Mouse (Mus musculus) urinary bladder, adult 18-20 months (tissue): ENCODE measurements around the gene Rnase12.

Experiments used
- DNase-seq, 2 experiments: peaks; one replicate each; pipeline ENCODE4 v3.0.0; 2022; ENCODE audit warnings: low spot score in 2 of 2, mixed read lengths in 2 of 2

Gene Rnase12

DNA sequence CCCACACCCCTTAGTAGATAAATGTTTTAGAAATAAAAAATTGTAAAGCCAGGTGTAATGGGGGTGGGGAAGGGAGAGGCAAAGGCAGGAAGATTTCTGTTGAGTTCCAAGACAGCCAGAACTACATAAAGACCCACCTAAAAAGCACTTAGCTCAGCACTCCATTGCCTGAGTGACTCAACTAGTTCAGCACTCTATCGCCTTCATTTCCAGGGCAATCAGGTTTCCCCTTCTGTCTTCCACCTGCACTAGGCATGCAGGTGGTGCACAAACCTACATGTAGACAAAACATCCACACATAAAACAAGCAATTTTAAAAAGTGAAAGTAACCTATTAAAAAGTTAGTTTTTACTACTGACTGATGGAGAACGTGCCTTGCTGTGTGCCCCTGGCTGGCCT lies 27.6 kb upstream of the Rnase12 start:
- DNase-seq, result no peak

DNA sequence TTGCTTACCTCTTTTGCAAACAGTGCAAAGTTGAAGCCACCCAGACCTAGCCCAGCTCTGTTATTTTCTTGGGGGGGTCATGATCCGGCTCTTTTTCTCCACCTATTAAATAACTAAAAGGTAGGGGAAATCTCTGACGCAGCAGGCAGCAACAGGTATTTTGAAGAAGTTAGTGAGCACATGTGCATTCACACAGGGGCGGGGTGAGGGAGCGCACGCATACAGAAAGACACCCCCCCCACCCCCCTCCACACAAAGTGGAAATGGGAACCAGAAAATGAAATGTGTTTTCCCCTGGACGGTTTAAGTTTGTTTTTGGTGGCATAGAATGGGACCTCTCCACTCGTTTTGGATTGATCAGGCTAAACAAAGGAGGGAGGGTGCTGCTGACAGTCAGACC lies 26.3 kb upstream of the Rnase12 start:
- no peak for DNase-seq

DNA sequence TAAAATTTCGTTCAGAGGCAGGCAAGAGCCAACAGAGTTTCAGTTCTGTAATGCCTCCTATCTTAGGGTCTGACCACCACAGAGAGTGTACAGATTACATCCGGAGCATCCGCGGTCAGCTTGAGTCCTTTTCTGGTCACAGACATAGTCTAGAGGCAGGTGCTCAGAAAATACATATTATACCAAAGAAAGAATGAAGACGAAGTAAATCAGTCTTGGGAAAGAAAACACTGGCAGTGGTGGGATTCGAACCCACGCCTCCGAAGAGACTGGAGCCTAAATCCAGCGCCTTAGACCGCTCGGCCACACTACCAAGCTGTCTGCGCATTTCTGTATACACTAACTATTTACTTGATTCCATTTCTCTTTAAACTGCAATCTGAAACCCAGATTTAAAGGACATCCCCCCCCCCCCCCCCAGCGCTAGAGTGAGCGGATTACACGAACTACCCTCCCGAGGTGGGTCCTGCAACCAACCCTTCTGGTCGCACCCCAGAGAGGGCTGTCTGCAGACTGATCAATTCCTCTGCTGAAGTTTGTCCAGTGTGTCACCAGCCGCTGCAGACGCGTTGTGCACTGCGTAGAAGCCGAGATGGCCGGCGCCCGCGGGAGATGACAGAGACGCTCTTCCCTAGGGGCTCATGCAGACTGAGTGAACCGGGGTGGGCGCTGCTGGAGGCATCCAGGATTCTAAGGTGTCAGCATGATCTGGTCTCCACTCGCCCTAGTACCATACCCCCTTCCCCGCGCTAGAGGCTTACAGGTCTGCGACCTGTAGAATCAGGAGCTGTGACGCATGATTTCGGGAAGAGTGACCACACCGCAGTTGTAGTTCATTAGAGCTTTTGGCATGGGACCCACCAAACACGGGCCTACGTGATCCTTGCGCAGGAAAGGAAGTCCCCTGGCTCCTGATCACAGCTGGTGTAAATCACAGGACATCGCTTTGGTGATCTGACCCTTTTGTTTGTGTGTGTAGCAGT lies 25.4 kb upstream of the Rnase12 start:
- peak; percentile 39 to 59 for DNase-seq

DNA sequence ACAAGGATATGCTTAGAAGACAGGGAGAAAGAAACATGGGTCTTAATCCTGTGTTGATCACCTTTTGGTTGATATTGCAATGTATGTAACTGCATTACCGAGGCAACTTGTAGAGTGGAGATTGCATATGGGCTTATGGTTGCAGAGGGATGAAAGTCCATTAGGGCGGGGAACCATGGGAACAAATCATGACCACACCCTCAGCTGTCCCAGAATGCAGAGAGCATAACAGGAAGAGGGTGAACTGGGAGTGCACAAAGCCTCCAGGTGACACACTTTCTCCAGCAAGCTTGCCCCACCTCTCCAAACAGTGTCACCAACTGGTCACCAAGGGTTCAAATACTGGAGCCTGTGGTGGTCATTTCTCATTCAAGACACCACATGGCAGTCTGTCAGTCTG lies 23.6 kb upstream of the Rnase12 start:
- no peak for DNase-seq

DNA sequence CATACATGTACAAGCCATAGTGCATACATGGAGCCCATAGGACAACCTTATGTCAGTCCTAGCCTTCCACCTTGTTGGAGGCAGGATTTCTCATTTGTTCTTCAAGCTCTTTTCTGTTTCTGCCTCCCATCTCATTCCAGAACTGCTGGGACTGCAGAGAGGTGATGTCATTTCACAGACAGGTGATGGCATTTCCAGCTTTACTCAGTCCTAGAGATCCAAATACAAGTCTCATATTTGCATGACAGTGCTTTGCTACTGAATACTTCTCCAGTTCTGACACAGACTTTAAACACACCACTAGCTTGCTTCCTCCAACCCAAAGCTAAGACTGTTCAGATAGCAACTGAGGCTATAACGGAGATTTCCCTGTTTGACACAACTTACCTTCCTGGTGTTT lies 21.7 kb upstream of the Rnase12 start:
- DNase-seq, result no peak

DNA sequence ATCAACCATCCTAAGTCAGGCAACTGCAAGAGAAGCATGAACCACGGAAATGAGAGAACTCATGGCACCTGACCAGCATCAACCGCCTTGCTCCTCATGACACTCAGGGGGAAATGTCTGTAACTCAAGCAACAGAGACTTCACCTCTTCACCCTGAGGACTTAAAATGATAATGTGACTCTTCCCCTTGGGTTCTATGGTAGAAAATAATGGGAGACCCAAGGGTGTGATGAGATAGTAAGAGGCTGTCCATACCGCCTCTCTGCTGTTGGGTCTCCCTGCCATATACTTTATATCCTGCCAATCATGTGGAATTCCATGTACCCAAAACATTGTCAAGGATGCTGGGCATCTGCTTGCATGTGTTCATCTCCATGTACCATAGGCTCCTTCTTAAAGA lies 16.9 kb upstream of the Rnase12 start, which contains the start of gene Olfr750:
Olfr750 (minus strand) TSS at position 101 of the 400 bp plus-strand sequence.
- DNase-seq, result no peak

DNA sequence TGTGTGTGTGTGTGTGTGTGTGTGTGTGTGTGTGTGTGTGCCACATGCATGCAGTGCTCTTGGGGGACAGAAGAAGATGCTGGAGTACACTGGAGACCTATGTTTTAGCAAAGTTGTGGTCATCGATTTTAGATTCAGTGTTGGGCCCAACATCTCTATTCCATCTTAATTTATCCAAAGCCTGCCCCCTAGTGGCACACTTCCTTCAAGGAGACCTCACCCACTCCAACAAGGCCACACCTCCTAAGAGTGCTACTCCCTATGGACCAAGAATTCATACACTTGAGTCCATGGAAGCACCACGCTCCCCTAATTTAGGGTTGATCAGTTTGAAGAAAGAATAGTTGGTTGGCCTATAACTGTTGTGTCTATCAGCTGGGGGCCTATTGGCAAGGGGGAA lies 12.2 kb upstream of the Rnase12 start:
- DNase-seq, result no peak

DNA sequence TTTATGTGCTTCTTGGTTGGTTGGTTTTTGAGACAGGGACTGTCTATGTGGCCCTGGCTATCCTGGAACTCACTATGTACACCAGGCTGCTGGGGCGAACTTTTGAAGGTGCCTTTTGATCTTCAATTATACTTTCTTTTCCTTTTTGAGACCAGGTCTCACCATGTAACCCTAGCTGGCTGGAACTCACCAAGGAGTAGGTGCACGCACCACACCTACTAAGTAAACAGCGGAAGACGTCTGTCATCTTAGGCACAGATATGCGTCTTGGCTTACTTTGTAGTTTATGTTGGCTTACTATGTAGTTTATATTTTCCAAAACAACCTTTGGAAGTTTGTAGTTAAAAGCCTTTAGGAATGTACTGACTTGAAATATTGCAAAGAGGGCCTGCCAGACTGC lies 11.5 kb upstream of the Rnase12 start:
- no peak for DNase-seq

DNA sequence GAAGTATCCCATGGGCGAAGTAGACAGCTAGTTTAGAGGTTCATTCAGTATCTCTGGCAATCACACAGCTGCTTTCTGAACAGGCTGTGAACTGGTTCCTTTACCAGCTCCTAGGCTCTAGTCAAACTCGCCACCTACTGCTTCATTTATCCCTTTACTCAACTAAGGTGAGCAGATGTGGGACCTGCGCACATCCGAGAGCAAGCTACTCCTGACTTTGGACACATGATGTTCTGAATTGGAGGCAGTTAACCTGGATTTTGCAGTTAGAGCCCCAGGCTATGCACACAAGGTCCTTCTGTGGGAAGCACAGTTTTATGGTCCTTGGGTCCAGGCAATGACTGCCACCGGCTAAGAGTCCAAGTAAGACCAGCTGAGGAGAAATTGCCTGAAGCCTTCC lies 3.3 kb upstream of the Rnase12 start:
- no peak for DNase-seq

DNA sequence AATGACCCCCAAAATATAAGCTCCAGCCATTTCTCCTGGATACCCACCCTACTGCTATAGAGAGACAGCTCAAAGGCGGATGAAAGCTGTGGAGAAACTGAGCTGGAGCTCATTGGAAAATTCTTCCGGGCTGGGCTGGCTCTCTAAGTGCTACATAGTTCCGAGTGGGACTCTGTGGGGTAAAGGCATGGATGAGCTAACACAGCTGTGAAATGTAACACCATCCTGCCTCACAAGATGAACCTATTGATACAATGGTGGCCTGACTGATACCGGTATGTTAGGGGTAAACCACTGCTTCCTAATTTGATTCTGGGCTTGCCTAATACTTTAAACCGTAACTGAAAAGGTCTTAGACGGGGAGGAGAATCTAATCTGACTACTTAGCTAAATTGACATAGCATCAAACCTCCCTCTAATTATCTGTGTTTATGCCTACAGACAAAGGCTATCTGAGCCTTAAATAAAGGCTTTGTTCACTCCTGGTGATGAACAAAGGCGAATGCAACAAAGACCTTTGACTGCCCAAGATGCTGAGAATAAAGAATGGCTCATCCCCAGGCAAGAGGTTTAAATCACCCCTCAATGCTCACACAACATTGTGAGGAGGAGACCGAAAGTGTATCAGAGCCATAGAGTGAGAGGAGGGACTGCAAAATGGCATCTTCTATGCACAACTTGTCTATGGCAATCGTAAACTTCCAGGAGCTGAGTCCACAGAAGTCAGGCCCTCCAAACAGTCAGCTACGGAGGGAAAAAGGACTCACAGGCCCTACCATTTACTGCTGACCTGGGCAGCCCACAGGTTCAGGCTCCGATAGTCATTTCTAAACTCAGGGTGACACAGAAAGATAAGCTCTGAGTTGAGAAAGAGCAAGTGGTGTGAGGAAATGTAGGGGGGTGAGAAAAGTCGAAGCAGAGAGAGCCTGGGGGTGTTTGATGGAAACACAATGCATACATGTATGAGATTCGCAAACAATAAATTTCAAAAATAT lies 2.9 kb downstream of the Rnase12 start:
- DNase-seq, result no peak

DNA sequence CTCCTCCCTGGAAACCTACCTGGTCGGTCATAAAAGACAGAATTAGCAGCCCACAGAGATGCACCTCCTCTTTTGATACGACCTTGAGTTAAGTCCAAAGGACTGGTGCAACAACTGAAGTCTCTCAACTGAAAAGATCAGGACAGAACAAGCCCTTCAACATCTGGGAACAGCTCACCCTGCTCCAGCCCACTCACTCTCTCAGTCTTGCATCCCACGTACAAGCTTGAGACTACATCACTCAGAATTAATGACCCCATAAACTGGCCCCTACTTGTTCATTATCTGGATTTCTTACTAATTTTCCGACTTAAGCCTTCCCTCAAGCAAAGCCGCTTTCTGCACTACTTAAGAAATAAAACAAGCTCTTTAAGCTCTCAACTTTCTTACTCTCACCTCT lies 4.3 kb downstream of the Rnase12 start:
- DNase-seq, result no peak

DNA sequence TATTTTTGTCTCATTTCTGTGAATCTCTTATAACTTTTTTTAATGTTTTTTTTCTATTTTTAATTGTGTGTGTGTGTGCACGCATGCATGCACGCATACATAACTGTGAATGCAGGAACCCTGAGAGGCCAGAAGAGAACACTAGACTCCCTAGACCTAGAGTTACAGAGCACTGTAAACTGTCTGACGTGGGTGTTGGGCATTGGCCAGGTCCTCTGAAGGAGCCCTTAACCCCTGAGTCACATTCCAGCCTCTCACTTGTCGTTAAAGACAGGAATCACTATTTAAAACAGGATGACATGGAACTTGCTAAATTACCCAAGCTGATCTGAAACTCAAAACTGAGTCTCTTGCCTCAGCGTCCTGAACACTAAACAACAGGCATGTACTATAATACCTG lies 5.5 kb downstream of the Rnase12 start:
- no peak for DNase-seq

DNA sequence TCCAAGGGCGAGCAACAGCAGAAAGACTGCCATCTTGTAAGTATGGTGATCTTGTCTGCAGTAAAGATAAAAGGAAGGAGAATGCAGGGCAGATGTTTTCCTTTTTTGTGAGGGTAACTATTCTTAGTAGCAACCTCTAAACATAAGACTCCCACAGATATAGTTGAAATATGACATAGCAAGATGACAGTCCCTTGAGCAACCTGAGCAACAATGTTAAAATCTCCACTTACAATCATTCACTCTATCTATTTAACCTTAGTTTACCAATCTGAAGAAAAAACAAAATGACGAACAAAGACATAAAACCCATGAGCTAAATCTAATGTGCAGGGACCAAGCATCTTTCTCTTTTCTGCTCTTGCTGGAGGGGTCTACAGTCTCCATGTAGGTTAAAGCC lies 7.4 kb downstream of the Rnase12 start, which contains the start of gene Rnase11:
Rnase11 (minus strand) TSS at position 101 of the 400 bp plus-strand sequence.
- DNase-seq, result no peak

DNA sequence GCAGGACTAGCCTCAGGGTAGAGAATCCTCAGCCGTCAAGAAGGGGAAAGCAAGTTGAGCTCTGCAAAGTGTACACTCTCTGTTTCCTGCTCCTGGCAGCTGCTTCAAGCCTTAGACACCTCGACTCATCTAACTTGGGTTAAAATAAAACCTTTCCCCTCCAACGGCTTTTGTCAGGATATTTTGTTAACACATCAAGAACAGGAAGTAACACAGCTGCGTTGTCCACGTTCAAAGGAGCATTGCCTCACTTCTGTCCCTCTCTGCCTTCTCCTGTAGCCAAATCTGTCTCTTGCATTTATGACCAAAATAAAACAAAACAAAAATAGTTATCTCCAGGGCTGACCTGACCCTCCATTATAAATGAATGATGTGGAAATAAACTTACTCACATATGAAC lies 9.6 kb downstream of the Rnase12 start:
- DNase-seq, result no peak

DNA sequence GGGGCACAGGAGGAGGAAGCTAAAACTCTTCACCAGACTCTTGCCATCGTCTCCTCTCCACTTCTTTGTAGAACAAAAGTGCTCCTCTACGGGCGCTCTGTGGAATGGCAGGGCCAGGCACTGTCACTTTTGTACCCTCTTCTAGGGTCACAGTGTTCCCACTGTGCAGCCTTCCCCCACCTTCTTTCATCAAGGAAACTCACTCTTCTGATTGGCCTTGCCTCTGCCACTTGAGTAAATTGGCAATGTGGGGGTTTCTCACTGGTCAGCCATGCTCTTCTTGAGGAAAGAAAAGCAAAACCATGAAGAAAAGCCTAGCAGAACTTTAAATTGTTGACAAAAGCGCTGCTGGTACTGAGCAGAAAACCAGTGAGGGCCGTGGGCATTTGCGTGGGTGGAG lies 15.7 kb downstream of the Rnase12 start, which contains the start of gene Rnase9:
Rnase9 (minus strand) TSS at position 101 of the 400 bp plus-strand sequence.
- DNase-seq, result no peak

DNA sequence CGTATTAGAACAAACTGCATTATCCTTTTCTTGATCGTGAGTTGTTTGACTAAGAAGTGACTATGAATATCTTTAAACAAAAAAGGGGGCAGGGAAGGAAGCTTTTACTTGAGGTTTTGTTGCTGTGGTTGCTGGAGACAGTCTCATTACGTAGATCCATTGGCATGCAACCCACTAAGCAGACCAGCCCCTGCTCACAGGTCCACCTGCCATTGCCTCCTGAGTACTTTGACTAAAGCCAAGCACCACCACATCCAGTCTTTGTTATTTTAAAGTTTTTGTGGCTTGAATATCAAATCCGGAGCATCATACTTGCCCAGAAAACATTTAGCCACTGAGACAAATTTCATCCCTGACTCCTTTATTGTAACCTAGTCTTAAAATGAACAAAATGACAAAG lies 21.2 kb downstream of the Rnase12 start:
- no peak for DNase-seq

DNA sequence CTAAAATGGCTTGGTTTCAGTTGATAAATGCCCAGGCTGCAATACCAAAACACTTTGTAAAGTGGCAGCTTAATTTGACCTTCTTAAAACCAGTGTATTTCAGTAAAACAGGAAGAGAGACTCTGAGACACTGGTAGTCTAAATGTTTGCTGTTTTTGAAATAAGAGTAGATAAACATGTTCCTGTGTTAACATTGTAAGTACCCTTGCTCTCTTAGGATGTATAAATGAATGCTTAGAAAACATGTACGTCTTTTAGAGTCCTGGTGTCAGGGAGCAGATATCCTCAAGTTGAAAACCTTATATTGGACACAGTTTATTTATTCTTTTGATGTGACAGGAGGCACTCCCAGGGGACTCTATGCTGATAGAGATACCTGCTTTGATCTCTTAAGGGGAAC lies 22.3 kb downstream of the Rnase12 start:
- DNase-seq, result no peak

DNA sequence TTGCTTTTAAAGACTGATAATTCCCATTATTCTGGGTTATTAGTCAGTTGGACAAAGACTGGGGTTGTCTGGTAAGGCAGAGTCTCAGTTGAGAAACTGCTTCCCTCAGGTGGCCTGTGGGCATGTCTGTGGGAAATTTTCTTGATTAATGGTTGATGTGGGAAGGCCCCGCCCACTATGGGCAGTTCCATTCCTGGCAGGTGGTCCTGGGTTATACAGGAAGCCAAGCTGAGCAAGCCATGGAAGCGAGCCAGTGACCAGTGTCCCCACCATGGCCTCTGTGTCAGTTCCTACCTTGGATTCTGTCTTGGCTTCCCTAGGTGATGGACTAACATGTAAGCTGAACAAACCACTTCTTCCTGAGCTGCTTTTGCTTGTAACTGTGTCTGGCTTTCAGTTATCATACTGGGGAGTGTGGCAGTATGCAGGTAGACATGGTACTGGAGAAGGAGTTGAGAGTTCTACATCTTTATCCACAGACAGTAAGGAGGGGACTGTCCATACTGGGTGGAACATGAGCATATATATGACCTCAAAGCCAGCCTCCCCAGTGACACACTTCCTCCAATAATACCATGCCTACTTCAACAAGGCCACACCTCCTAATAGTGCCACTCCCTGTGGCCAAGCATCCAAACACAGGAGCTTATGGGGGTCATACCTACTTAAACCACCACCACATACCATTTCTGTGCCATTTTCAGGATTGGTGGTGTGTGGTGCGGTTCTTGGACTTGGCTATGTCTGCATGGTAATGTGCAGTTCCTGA lies 29.9 kb downstream of the Rnase12 start:
- DNase-seq, result no peak

DNA sequence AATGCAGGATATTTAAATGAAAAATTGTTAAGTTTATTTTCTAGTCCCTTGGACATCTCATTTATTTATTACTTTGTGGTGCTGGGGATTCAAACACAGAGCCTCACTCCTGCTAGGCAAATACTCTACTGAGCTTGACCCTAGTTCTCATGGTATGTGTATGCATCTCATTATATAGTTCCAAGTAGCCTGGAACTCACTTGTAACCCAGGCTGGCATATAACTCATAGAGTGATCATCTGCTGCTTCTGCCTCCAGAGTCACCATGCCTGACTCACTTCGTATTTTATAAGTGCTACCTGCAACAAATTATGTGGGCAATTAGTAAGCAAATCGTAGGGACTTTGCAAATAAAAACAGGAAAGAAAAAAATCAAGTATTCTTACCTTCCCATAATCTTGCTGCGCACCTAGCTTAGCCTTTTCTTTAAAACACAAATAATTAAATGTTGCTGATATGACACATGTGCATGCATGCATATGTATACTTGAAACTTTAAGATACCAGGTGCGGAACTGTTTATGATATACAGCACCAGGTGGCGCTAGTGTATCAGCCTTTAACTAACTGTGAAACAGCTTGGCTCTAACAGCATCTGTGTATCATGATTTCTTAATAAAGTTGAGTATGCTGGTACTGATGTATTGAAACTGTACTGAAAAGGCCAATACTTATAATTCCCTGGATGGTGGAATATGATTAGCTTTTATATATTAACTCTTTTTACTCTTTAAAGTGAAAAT lies 30.9 kb downstream of the Rnase12 start:
- peak; percentile 18 to 26 for DNase-seq

DNA sequence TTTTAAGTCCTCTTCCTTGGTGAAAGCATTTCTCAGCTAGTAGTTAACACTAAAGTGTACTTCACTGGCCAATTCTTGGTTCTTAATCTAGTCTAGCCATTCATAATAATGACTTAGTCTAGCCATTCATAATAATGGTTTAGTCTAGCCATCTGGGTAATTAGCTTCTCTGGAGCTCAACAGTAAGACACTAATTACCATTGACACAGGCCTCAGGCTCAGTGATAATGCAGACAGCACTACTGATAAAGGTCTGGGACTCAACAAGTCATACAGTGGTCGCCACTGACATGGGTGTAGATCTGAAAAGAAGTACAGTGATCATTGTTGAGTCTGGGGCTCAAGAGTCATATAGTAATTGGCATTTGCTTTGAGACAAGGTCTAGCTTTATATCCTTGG lies 32.6 kb downstream of the Rnase12 start:
- no peak for DNase-seq

DNA sequence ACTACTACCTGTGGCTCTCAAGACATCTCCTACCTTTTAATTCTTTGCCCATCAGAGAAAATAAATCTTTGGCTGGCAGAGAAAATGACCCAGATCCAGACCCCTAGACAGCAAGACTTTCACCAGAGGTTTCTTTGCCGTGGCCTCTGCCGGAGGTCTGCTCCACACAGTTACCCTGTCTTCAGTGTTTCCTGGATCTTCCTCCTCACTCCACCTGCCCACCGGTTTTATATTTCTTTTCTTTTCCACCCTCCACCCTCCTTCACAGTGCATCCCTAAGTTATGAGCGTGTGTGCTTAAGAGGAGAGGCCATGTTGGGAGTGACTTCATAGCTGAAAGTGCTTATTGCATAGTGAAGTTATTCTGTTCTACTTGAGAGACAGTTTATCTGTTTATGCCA lies 34.0 kb downstream of the Rnase12 start:
- DNase-seq, result no peak
